Mouse (Mus musculus): Measurements from ENCODE around the gene Slc13a5. TPM values are rescaled to one million over a fixed set of nuclear protein-coding genes. Genes with fewer than 3 reads are reported as not detected.

Gene Slc13a5
- total RNA-seq, 2 experiments from 2014 or later: not detected

- ATAC-seq (ENCODE audit: poor library complexity, severe bottlenecking): peak; percentile 56
These were observed 639 bp downstream of the Slc13a5 start for GRCm38 (mm10) chr11:72266207-72266959.

- ATAC-seq (ENCODE audit: poor library complexity, severe bottlenecking): no peak
These were observed 1.5 kb downstream of the Slc13a5 start for GRCm38 (mm10) chr11:72265483-72265882.

GRCm38 (mm10) chr11:72256441-72256840 lies 10.6 kb downstream of the Slc13a5 start:
- no peak for ATAC-seq (ENCODE audit: poor library complexity, severe bottlenecking)

- no peak for ATAC-seq (ENCODE audit: poor library complexity, severe bottlenecking)
These were observed 11.4 kb downstream of the Slc13a5 start for GRCm38 (mm10) chr11:72255629-72256028.

- no peak for ATAC-seq (ENCODE audit: poor library complexity, severe bottlenecking)
These were observed 21.7 kb downstream of the Slc13a5 start for GRCm38 (mm10) chr11:72245196-72245753.

- ATAC-seq (ENCODE audit: poor library complexity, severe bottlenecking): no peak
These were observed 26.8 kb downstream of the Slc13a5 start for GRCm38 (mm10) chr11:72240062-72240860.

- ATAC-seq (ENCODE audit: poor library complexity, severe bottlenecking): no peak
These were observed 33.0 kb downstream of the Slc13a5 start for GRCm38 (mm10) chr11:72234013-72234412.

- no peak for ATAC-seq (ENCODE audit: poor library complexity, severe bottlenecking)
These were observed 34.0 kb downstream of the Slc13a5 start for GRCm38 (mm10) chr11:72232991-72233390.

GRCm38 (mm10) chr11:72232068-72232467 lies 35.0 kb downstream of the Slc13a5 start:
- ATAC-seq (ENCODE audit: poor library complexity, severe bottlenecking): no peak

- no peak for ATAC-seq (ENCODE audit: poor library complexity, severe bottlenecking)
These were observed 38.5 kb downstream of the Slc13a5 start for GRCm38 (mm10) chr11:72228513-72228912.

- no peak for ATAC-seq (ENCODE audit: poor library complexity, severe bottlenecking)
These were observed 40.1 kb downstream of the Slc13a5 start for GRCm38 (mm10) chr11:72226901-72227300.

- ATAC-seq (ENCODE audit: poor library complexity, severe bottlenecking): no peak
These were observed 40.8 kb downstream of the Slc13a5 start for GRCm38 (mm10) chr11:72226020-72226791.

GRCm38 (mm10) chr11:72224865-72225264 lies 42.2 kb downstream of the Slc13a5 start:
- peak; percentile 85 for ATAC-seq (ENCODE audit: poor library complexity, severe bottlenecking)

- no peak for ATAC-seq (ENCODE audit: poor library complexity, severe bottlenecking)
These were observed 43.6 kb downstream of the Slc13a5 start for GRCm38 (mm10) chr11:72223414-72223813.

GRCm38 (mm10) chr11:72221278-72221677 lies 45.7 kb downstream of the Slc13a5 start:
- peak; percentile 78 for ATAC-seq (ENCODE audit: poor library complexity, severe bottlenecking)

- ATAC-seq (ENCODE audit: poor library complexity, severe bottlenecking): peak; percentile 44
These were observed 49.9 kb downstream of the Slc13a5 start for GRCm38 (mm10) chr11:72217116-72217515.

- peak; percentile 65 for ATAC-seq (ENCODE audit: poor library complexity, severe bottlenecking)
These were observed 51.6 kb downstream of the Slc13a5 start, which contains the start of gene Med31 for GRCm38 (mm10) chr11:72215410-72215797. Med31 (minus strand) TSS chr11:72215592.

- ATAC-seq (ENCODE audit: poor library complexity, severe bottlenecking): peak; percentile 76
These were observed 52.2 kb downstream of the Slc13a5 start for GRCm38 (mm10) chr11:72214591-72215409.

GRCm38 (mm10) chr11:72207834-72208377 lies 59.1 kb downstream of the Slc13a5 start:
- ATAC-seq (ENCODE audit: poor library complexity, severe bottlenecking): no peak

Measured in megakaryocyte, adult 5-6 weeks (primary cell).